Mouse (Mus musculus) kidney, adult 11 months (tissue): Measurements from ENCODE around the gene Kcnmb4.

Source experiments
- DNase-seq: peaks from one replicate; pipeline ENCODE4 v3.0.0; 2022

Gene Kcnmb4

DNA sequence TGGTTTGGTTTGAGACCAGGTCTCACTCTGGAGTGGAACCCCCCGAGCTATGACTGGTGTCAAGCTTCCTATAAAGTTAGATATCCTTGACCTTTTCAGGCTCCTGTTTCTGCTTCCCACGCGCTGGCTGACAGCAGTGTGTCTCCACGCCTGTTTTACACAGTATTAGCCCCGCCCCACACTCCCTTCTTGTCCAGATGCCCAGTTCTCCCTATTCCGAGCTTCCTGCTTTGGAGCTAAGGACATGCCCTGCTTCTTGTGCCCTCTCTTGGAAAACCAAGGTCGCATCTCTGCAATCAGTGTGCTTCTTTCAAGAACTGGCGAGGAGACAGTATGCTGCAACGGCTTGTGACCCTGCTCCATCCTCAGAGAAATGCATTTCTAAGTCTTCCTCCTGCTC is 23.1 kb downstream of the Kcnmb4 start:
- DNase-seq: no peak

- DNase-seq: no peak
Measured at GRCm38 (mm10) chr10:116448166-116448565, 25.5 kb downstream of the Kcnmb4 start.

DNA sequence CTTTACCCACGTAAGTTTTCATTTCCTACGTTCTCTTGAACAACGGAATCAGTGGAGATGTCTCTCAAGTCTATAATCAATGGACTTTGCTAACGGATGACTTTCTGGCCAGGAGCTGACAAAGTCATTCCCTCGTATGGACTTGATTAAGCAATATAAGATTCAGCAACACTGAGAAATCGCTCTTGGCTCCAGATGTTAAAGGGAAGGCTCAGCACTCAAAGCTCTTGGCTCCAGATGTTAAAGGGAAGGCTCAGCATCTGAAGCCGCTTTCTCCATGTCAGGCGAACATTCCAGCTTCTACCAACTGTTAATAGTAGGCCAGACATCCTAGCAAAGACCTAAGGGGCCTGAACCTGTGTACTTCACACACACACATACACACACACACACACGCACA is 26.5 kb downstream of the Kcnmb4 start:
- no peak for DNase-seq

- DNase-seq: no peak
Measured at GRCm38 (mm10) chr10:116446040-116446439, 27.6 kb downstream of the Kcnmb4 start.

DNA sequence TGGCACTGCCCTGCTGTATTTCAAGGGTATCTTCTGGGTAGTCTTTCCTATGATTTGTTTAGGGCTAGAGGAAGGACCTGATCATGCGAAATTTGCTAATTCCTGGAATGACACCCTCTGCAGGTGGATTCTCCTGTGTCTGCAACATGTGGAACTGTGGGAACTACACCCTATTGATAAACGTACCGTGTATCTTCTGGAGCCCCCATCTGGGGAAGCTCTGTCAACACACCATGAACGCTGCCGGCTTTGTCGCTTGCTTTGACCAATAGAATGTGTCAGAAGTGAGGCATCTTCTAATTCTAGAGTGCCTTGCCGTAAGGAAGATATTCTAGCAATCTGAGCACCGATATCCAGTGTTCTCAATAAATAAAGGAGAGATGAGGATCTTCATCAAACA is 28.9 kb downstream of the Kcnmb4 start:
- DNase-seq: no peak

GRCm38 (mm10) chr10:116444371-116444770 is 29.3 kb downstream of the Kcnmb4 start:
- no peak for DNase-seq

DNA sequence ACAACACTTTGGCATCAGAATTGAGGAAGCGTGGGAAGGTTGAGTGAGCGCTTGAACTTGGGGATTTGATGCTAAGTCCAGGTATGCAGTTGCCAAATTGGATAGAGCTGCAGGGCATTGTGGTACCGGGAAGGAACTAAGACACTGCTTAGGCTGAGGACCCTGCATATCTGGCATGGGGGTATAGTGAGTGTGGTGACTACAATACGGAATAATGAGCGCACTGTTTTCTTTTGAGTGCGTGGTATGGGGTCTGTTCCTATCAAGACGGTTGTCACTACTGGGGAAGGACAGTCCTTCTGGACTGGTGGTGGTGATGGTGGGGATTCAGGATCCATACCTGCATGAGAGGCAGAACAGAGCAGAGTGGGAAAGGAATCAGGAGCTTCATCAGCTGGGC is 32.7 kb downstream of the Kcnmb4 start:
- no peak for DNase-seq

GRCm38 (mm10) chr10:116440088-116440487 is 33.6 kb downstream of the Kcnmb4 start:
- DNase-seq: no peak

GRCm38 (mm10) chr10:116435455-116435854 is 38.2 kb downstream of the Kcnmb4 start:
- DNase-seq: no peak

DNA sequence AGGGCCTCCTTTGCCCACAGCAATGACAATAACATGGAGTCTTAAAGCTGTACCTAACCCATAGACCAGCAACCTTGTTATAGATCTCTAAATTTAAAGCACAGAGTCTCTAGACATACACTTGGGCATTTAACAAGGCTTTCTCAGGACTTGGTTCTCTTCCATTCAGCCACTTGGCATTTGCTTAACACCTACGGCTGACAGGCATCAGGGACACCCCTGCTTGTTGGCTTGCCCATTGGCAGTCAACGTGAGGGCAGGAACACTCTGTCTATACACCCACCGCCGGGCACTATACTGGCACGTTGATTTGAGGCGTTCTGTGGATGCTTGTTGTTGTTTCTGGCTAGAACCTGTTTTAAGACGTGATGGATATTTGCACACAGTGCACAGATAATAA is 41.3 kb downstream of the Kcnmb4 start:
- no peak for DNase-seq

DNA sequence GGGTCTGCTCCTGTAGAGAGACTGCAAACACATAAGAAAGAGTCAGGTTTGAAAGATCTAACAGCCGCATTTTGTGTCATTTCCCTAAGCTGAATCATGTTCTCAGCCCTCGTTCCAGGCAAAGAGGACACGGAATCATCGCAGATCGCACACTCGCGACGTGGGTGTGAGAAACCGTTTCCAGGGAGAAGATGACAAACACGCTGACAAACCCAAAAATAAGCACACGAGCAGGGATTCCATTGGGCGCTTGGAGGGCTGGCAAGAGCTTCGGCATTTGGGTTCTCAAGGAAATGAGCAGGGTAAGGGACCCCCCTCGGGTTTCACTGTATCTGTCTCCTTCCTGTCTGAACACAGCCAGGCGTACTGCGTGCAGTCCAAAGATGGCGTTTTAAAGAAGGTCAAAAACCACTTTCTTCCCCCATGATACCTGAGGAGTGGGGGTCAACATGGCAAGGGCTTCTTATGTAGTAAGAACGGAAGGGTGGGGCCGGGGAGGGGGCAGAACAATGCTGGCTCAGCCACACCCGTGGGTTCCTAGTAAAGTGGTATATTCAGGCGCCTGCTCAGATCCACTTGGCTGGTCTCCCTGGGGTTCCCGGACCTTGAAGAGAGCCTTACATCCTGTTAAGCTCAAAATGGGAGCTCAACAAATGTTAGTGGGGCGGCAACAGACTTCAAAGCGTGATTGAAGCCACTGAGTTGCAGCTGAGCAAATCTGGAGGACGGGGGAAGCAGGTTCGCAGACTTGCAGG is 45.5 kb downstream of the Kcnmb4 start:
- DNase-seq: no peak

DNA sequence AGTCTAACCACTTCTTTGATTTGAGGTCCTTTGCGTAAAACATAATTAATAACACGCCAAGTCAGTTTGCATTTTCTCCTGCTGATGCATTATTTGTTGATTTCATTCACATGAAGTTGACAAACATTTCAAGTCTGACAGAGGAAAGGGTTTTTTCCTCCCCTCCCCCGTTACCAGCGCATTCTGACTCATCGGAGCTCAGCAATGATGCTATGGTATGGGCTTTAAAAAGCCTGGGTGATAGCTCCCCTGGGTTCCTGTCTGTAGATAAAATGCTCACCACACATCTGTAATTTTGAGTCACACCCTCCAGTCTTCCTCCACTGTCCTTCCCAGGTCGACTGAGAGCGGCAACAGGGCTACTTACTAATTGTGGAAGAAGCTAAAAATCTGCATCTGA is 47.5 kb downstream of the Kcnmb4 start:
- DNase-seq: no peak

DNA sequence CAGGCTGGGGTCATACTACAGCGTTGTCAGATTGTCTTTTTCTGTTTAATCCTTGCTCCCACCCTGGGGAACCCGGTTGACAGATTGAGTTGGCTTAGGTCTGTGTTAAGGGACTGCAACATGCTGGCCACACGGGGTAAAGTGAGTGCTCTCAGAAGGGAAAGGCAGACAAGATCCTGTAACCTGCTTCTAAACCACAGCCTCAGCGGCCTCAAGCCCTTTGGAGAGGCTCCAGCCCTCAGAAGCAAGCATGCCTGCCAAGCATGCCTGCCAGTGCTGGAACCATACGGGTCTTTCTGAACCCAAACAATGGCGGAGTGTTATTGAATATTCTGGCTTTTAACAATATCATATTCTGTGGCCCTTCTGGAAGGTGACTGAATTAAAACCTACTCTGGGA is 48.8 kb downstream of the Kcnmb4 start:
- DNase-seq: no peak

GRCm38 (mm10) chr10:116422551-116422950 is 51.1 kb downstream of the Kcnmb4 start:
- DNase-seq: no peak

DNA sequence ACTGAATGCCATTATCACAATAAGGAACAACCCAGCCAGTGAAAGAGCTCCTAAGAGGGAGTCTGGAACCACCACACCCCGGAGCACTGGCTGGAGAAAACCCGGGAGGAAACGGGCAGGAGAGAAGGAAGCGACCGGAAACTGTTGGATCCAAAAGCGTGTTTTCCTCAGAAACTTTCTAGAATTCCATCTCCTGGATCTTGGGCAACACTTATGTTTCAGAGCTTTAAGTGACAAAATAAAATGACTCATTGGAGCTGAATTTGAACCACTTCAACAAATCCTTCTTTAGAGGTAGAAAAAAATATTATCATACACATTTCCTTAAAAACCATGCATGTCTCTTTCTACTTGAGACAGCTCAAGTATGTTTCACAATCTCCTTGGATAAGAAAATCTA is 52.7 kb downstream of the Kcnmb4 start:
- DNase-seq: no peak

DNA sequence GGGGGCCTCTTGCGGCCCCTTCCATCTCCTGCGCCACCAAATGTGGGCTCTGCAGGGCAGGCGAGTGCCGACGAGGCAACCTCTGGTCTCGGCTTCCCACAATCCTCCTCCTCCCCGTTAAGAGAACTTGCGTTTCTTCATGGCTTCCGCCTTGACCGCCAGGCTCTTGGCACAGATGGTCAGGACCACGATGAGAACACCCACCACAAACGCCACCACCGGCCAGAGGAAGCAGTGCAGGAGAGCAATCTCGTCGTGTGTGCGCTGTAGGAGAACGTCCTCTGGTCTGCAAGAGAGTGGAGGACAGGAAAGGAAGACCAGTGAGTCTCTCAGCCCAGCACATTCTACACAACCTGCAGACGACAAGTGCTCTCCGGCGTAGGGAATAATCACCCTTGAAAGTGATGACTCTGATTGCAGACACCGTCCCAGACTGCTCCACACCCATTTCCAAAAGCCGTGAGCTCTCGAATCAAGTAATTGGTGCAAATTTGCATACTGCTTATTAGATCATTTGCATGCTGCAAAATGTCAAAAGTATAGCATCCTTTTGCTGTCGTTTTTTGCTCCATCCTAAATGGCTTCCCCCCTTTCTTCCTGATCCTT is 55.5 kb downstream of the Kcnmb4 start:
- DNase-seq: no peak

- DNase-seq: no peak
Measured at GRCm38 (mm10) chr10:116416726-116417125, 57.0 kb downstream of the Kcnmb4 start.

- no peak for DNase-seq
Measured at GRCm38 (mm10) chr10:116416142-116416541, 57.5 kb downstream of the Kcnmb4 start.

DNA sequence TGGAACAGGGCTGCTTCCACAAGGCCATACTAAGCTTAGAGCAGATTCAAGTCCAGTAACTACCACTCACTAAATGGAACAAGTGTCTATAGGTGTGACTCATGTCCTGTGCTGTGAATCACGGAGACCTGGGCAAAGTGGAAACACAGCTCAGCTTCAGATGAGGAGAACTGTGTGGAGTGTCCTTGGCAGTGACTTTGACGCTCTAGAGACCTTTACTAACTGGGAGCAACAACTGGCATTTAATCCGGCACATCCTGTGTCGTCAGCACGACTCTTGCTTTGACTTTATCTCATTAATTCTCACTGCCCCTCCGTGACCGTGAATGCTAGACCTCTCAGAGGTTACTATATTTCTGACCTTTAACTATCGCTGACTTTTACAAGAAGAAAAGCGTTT is 62.9 kb downstream of the Kcnmb4 start:
- no peak for DNase-seq

DNA sequence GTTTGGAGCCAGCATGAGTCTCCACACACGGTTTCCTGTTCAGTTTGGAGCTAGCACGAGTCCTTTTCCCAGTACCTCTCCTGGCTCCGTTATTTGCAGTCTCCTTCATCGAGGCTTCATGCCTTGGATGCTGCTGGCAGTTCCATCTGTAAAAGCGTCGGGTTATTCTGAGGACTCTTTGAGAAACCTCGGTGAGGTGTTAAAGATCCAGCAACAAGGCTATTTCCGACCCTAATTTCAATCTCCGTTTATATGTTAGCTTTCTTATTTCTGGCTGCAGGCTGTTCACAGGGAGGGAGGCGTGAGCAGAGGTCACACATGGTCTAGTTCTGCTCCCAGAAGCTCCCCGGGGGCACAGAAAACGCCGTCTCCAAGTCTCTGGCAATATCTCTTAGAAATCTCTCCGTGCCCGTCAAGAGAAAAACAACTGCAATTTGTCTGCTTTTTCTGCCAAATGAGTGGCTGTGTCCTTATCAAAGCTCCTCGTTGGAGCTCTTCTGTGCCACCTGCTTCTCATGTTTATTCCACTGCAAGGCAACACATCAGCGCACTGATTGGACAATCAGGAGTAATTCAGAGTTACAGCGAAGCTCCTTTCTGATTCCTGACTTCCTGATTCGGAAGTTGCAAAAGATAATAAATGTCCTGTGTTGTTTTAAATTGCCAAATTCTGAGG is 65.9 kb downstream of the Kcnmb4 start:
- no peak for DNase-seq

GRCm38 (mm10) chr10:116405011-116405410 is 68.7 kb downstream of the Kcnmb4 start:
- no peak for DNase-seq

- DNase-seq: no peak
Measured at GRCm38 (mm10) chr10:116403679-116404078, 70.0 kb downstream of the Kcnmb4 start.

GRCm38 (mm10) chr10:116402742-116403425 is 70.8 kb downstream of the Kcnmb4 start:
- DNase-seq: no peak

- no peak for DNase-seq
Measured at GRCm38 (mm10) chr10:116397973-116398372, 75.7 kb downstream of the Kcnmb4 start.
